Mouse (Mus musculus) hindbrain, postnatal 0 days (tissue): ENCODE results near the gene Bcl2l11. TPM values are rescaled to one million over a fixed set of nuclear protein-coding genes. Genes with fewer than 3 reads are reported as not detected.
A peak's percentile ranks its signal among the peaks of the same experiment; 100 is the strongest.

Experiments used
- ATAC-seq: fragments of 200-750 bp; cut with Nextera tagmentation; 2 replicates; pipeline ENCODE4 v1.8.0; 2017; ENCODE audit warnings: mild to moderate bottlenecking, moderate TSS enrichment, moderate library complexity
- DNase-seq: peaks from one replicate; pipeline ENCODE4 v3.0.0-alpha.2; 2015; ENCODE audit warnings: low spot score
- H3K27ac ChIP-seq: fragments of 300-500 bp; sonication (generic); 2 replicates; pipeline ENCODE4 v1.5.1; 2014; ENCODE audit warnings: mild to moderate bottlenecking
- H3K27me3 ChIP-seq: fragments of 300-500 bp; sonication (generic); 2 replicates; pipeline ENCODE4 v1.6.1; 2014; ENCODE audit warnings: low read length, mixed read lengths; ENCODE audit not compliant: insufficient read depth
- H3K36me3 ChIP-seq: fragments of 300-500 bp; sonication (generic); 2 replicates; pipeline ENCODE4 v1.6.1; 2014; ENCODE audit warnings: low read length, mixed read lengths; ENCODE audit not compliant: insufficient read depth
- H3K4me1 ChIP-seq: fragments of 300-500 bp; sonication (generic); 2 replicates; pipeline ENCODE4 v1.6.1; 2014; ENCODE audit warnings: antibody characterized with exemption, low read length, mixed read lengths; ENCODE audit not compliant: insufficient read depth
- H3K4me2 ChIP-seq: fragments of 300-500 bp; sonication (generic); 2 replicates; pipeline ENCODE4 v1.6.1; 2014; ENCODE audit warnings: low read depth, mild to moderate bottlenecking, low read length, moderate library complexity, mixed read lengths
- H3K4me3 ChIP-seq: fragments of 300-500 bp; sonication (generic); 2 replicates; pipeline ENCODE4 v1.5.1; 2014; ENCODE audit warnings: low read length
- H3K9ac ChIP-seq: fragments of 300-500 bp; sonication (generic); replicated peaks from 2 replicates; pipeline ENCODE4 v1.6.1; 2014; ENCODE audit warnings: mild to moderate bottlenecking, low read length, moderate library complexity, mixed read lengths
- H3K9me3 ChIP-seq: fragments of 300-500 bp; sonication (generic); 2 replicates; pipeline ENCODE4 v1.6.1; 2016; ENCODE audit warnings: low read length, mixed read lengths
- CTCF ChIP-seq: IDR thresholded peaks from 2 replicates; pipeline ENCODE4 v1.5.1; 2016; ENCODE audit warnings: antibody characterized with exemption, control low read depth, low read depth
- WGBS: fragments of 180-500 bp; shearing (Covaris S2); extraction: QIAGEN DNeasy Blood & Tissue Kit; methylation state at CpG from one replicate; pipeline ENCODE4 v1.1.7; 2014; 5-methylcytosine and 5-hydroxymethylcytosine counted together
- polyA plus RNA-seq: library from polyadenylated mRNA; unstranded; fragments of >200 nt; fragmentation: Nextera tagmentation; extraction: Ambion mirVana; gene quantifications from 2 replicates; pipeline ENCODE4 v1.2.1, GENCODE M21; 2015
- total RNA-seq: library from RNA; depleted of rRNA; stranded (reverse); fragments of >200 nt; gene quantifications from 2 replicates; pipeline ENCODE4 v1.2.3, GENCODE M21; 2014

Bcl2l11 gene
- total and polyA plus RNA-seq, 2 experiments from 2014 or later: 7.8 to 11.3 TPM

DNA sequence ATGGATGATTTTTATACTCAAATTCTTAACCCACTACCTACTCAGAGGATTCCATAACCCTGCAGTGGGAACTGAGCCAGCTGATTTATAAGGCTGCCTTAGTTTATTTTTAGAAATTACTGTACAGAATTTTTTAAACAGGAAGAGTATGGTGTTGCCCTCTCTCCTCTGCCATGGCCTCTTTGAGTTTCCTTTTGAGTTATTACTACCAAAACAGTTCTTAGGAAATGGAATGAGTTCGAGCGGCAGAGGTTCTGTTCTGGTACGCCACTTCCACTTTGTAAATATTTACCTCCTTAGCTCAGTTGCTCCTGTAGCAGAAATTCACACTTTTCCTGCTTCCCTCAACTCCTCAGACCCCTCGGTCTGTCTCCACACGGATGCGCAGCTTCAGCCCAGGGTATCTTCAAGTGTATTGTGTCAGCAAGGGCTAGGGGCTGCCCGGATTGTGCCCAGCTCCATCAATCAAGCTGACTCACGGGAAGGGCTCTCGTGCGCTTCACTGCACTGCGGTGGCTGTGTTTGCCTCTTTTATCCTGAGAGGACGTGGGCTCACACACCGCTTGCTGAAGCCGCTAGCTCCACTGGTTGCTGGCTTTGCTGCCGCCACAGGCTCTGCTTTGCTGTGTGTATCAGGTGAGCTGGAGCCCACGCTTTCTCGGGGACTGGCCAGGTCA lies 33.0 kb downstream of the Bcl2l11 start:
- no peaks in the 10 kb centered on the region for H3K27me3 ChIP-seq
- no peak overlapping the region for H3K4me2 ChIP-seq
- no peak for TF ChIP-seq CTCF
- no peaks in the 10 kb centered on the region for H3K9me3 ChIP-seq
- no peak overlapping the region for H3K9ac ChIP-seq
- peaks cover 4% of the 10 kb centered on the region for H3K4me1 ChIP-seq
- ATAC-seq (no peak), DNase-seq (peak; percentile 49)
- WGBS: 46% methylated on average over 17 of the region's 17 CpGs
- H3K27ac ChIP-seq: no peak overlapping the region; the same call in 1 of the 2 replicates
- no peaks in the 10 kb centered on the region for H3K36me3 ChIP-seq
- H3K4me3 ChIP-seq: no peak overlapping the region

DNA sequence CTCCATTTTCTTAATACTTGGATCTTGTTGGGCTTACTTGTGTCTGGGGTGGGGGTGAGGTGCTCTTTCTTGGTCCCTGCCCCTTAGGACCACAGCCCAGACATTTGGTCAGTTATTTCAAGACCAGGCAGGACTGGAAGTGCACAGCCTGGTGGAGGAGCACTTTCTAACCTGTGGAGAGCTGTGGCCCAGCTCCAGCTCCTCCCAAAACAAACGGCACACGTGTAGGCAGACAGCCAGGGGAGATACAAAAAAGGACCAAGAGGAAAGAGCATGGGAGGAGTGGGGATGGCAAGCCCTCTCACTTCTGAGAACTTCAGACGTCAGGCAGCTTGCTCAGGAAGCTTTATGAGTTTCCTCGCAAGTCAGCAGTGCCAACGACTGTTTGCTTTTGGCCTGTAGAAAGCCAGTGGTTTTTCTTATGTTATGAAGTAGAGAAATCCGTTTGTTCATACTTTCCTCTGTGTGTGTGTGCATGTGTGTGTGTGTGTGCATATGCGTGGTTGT lies 33.8 kb downstream of the Bcl2l11 start:
- 68% methylated on average over 7 of the region's 7 CpGs for WGBS
- TF ChIP-seq CTCF: no peak
- Histone ChIP-seq H3K36me3 (no peaks in the 10 kb centered on the region), H3K9ac (no peak overlapping the region), H3K4me1 (peaks cover 4% of the 10 kb centered on the region), H3K4me3 (no peak overlapping the region), H3K27ac (no peak overlapping the region), H3K9me3 (no peaks in the 10 kb centered on the region), H3K4me2 (no peak overlapping the region), H3K27me3 (no peaks in the 10 kb centered on the region)
- ATAC-seq (no peak), DNase-seq (no peak)

DNA sequence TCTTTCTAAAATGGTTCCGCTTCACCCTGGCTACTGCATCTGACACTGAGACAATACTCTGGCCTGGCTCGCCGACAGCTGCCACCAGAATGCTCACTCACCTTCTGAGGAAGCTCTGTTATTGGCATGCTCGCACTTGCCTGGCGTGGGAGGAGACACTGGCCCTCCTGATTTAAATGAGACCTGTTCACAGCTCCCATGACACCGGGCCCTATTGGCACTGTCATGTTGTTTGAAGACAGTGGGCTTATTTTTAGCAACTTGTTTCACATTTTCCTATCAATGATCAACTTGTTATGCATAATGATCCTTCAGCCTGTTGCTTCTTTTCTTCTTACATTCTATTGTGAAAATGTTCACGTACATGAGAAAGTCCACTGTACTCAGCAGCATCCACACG lies 37.3 kb downstream of the Bcl2l11 start:
- 63% methylated on average over 8 of the region's 8 CpGs for WGBS

DNA sequence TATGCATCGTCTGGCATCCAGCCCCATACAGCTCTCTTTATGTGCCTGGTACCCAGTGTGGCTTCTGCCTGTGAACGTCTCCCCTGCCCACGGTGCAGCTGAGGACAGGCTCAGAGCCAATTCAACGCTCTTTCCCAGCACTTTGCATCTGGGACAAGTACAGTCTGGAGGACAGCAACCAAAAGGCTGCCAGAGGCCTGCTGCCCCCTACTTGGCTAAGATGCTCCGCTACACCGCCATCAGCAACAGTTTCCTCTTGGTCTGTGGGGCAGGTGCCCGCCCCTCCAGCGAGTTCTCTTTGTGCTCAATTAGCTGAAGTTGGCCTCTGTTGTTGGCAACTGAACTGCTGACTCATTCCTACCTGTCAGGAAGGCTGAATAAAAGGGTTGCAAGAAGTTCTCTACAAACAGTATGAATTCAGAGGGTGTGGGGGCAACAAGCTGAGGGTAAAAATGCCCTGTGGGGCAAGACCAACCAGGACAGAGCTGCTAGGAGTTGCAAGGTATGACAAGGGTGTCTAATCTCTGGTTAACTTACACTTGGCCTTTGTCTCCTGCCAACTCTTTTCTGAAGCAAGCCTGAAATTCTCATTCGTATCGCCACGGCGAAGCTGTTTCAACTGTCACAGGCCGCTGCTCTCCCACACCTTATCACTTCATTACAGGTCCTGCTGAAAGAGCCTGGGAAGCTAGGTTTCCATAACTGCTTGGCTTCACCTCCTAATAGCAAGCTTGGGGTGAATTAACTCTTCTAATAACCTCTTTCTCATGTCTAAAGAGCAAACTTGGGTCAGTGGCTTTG lies 41.0 kb downstream of the Bcl2l11 start:
- 35% methylated on average over 13 of the region's 13 CpGs for WGBS
- Histone ChIP-seq H3K4me2 (no peak overlapping the region), H3K36me3 (no peaks in the 10 kb centered on the region), H3K9me3 (no peaks in the 10 kb centered on the region), H3K4me1 (peaks cover 7% of the 10 kb centered on the region; the same call in 1 of the 2 replicates), H3K27ac (no peak overlapping the region), H3K27me3 (no peaks in the 10 kb centered on the region), H3K4me3 (no peak overlapping the region), H3K9ac (no peak overlapping the region)
- peak; percentile 41 for TF ChIP-seq CTCF
- DNase-seq (peak; percentile 66), ATAC-seq (peak; percentile 72)

More for the DNA sequence above, 37.3 kb downstream of the Bcl2l11 start:
- no peak overlapping the region for H3K4me3 ChIP-seq
- H3K27me3 ChIP-seq: no peaks in the 10 kb centered on the region
- H3K4me1 ChIP-seq: peaks cover 12% of the 10 kb centered on the region
- no peaks in the 10 kb centered on the region for H3K9me3 ChIP-seq
- ATAC-seq (no peak), DNase-seq (no peak)
- H3K9ac ChIP-seq: no peak overlapping the region
- no peak overlapping the region for H3K27ac ChIP-seq
- H3K4me2 ChIP-seq: no peak overlapping the region
- no peaks in the 10 kb centered on the region for H3K36me3 ChIP-seq
- no peak for TF ChIP-seq CTCF

DNA sequence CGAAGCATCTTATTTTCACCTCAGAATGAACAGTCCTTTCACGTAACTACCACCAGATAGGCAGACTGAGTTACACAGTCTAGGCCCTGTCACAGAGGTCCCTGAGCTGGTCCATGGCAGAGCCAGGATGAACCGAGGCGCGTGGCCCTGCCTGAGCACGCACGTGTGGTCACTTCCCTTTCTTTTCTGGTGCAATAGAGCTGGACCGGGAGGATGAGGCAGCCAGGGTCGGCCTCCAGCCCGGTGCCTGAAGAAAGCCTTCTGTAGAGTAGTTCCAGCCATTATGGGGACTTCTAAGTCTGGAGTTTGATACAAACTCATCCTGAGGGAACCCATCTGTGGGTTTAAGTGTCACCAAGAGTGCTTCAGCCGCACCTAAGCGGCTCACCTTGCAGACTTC lies 42.1 kb downstream of the Bcl2l11 start:
- Histone ChIP-seq H3K9ac (no peak overlapping the region), H3K36me3 (no peaks in the 10 kb centered on the region), H3K4me3 (no peak overlapping the region), H3K4me1 (peaks cover 7% of the 10 kb centered on the region; the same call in 1 of the 2 replicates), H3K9me3 (no peaks in the 10 kb centered on the region), H3K27ac (no peak overlapping the region), H3K4me2 (no peak overlapping the region), H3K27me3 (no peaks in the 10 kb centered on the region)
- WGBS: 95% methylated on average over 12 of the region's 12 CpGs
- DNase-seq (no peak), ATAC-seq (no peak)
- TF ChIP-seq CTCF: no peak

DNA sequence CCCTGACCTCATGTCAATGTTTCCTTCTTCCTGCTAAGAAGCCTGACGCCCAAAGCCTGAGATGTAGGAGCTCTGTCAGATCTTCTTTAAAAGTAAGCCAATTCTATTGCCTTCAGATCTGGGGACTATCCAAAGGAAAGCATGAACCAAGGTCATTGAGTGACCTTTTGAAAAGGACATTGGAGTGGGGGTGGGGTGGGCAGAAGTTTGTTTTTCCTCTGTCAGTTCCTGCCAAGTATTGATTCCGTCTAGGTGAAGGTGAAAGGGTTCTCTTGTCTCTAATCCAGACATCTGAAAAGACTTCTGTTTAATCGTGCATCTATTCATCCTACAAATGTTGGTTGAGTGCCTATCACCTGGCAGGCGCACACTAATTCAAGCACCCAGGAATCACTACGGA lies 43.6 kb downstream of the Bcl2l11 start:
- no peak for ATAC-seq
- TF ChIP-seq CTCF: no peak

More for the DNA sequence above, 43.6 kb downstream of the Bcl2l11 start:
- Histone ChIP-seq H3K36me3 (no peaks in the 10 kb centered on the region), H3K4me1 (peaks cover 7% of the 10 kb centered on the region; the same call in 1 of the 2 replicates), H3K4me3 (no peak overlapping the region), H3K4me2 (no peak overlapping the region), H3K9ac (no peak overlapping the region), H3K9me3 (no peaks in the 10 kb centered on the region), H3K27ac (no peak overlapping the region), H3K27me3 (no peaks in the 10 kb centered on the region)
- DNase-seq: no peak
- WGBS: 74% methylated on average over 5 of the region's 5 CpGs
